Mouse (Mus musculus) forebrain, embryonic 16.5 days (tissue): ENCODE data around the gene Stat3. TPM values are rescaled to one million over a fixed set of nuclear protein-coding genes. Genes with fewer than 3 reads are reported as not detected.

ENCODE experiments used
- ATAC-seq: fragments of 200-750 bp; cut with Nextera tagmentation; 2 replicates; pipeline ENCODE4 v1.8.0; 2017; ENCODE audit warnings: mild to moderate bottlenecking, moderate library complexity
- H3K27ac ChIP-seq: fragments of 300-500 bp; sonication (generic); 2 replicates; pipeline ENCODE4 v1.5.1; 2014; ENCODE audit warnings: low read length, control low read depth
- H3K27me3 ChIP-seq: fragments of 300-500 bp; sonication (generic); replicated peaks from 2 replicates; pipeline ENCODE4 v1.6.1; 2014; ENCODE audit warnings: low read length; ENCODE audit not compliant: control insufficient read depth, insufficient read depth
- H3K36me3 ChIP-seq: fragments of 300-500 bp; sonication (generic); 2 replicates; pipeline ENCODE4 v1.6.1; 2014; ENCODE audit not compliant: control insufficient read depth, insufficient read depth
- H3K4me1 ChIP-seq: fragments of 300-500 bp; sonication (generic); replicated peaks from 2 replicates; pipeline ENCODE4 v1.6.1; 2014; ENCODE audit warnings: low read length; ENCODE audit not compliant: control insufficient read depth, insufficient read depth
- H3K4me2 ChIP-seq: fragments of 300-500 bp; sonication (generic); 2 replicates; pipeline ENCODE4 v1.6.1; 2014; ENCODE audit warnings: mild to moderate bottlenecking, low read length, control low read depth
- H3K4me3 ChIP-seq: fragments of 300-500 bp; sonication (generic); replicated peaks from 2 replicates; pipeline ENCODE4 v1.5.1; 2014; ENCODE audit warnings: mild to moderate bottlenecking, low read length, control low read depth
- H3K9ac ChIP-seq: fragments of 300-500 bp; sonication (generic); replicated peaks from 2 replicates; pipeline ENCODE4 v1.6.1; 2014; ENCODE audit warnings: low read depth, low read length, control low read depth
- H3K9me3 ChIP-seq: fragments of 300-500 bp; sonication (generic); 2 replicates; pipeline ENCODE4 v1.6.1; 2016; ENCODE audit warnings: low read length; ENCODE audit not compliant: control insufficient read depth
- WGBS: fragments of 180-500 bp; shearing (Covaris S2); extraction: QIAGEN DNeasy Blood & Tissue Kit; methylation state at CpG from one replicate; pipeline ENCODE4 v1.1.7; 2014; 5-methylcytosine and 5-hydroxymethylcytosine counted together
- polyA plus RNA-seq: library from polyadenylated mRNA; unstranded; fragments of >200 nt; fragmentation: Nextera tagmentation; extraction: Ambion mirVana; gene quantifications from 2 replicates; pipeline ENCODE4 v1.2.1, GENCODE M21; 2015

The Stat3 gene
- polyA plus RNA-seq, 1 experiment from 2014 or later = 31.5 TPM

GRCm38 (mm10) chr11:100870968-100871350 is 68.4 kb downstream of the Stat3 start:
- no peak for ATAC-seq
- WGBS = 76% methylated on average over 8 of the region's 8 CpGs
- no peak overlapping the region for H3K4me2 ChIP-seq
- H3K4me1 ChIP-seq = peaks cover 4% of the 10 kb centered on the region; the same call in 1 of the 2 replicates
- no peaks in the 10 kb centered on the region for H3K9me3 ChIP-seq
- no peaks in the 10 kb centered on the region for H3K36me3 ChIP-seq
- H3K9ac ChIP-seq = no peak overlapping the region
- no peak overlapping the region for H3K27ac ChIP-seq
- H3K27me3 ChIP-seq = no peaks in the 10 kb centered on the region
- no peak overlapping the region for H3K4me3 ChIP-seq

- Histone ChIP-seq H3K27ac (no peak overlapping the region), H3K4me1 (peaks cover 4% of the 10 kb centered on the region; the same call in 1 of the 2 replicates), H3K4me2 (no peak overlapping the region), H3K36me3 (no peaks in the 10 kb centered on the region), H3K9ac (no peak overlapping the region), H3K4me3 (no peak overlapping the region), H3K27me3 (peaks cover 4% of the 10 kb centered on the region), H3K9me3 (no peaks in the 10 kb centered on the region)
- WGBS = 52% methylated on average over 10 of the region's 10 CpGs
- ATAC-seq = peak; percentile 68; the same call in 1 of the 2 replicates
These were observed 68.9 kb downstream of the Stat3 start for GRCm38 (mm10) chr11:100870256-100870967.

- Histone ChIP-seq H3K9me3 (no peaks in the 10 kb centered on the region), H3K4me1 (peaks cover 4% of the 10 kb centered on the region), H3K27ac (no peak overlapping the region), H3K4me3 (no peak overlapping the region), H3K4me2 (no peak overlapping the region), H3K9ac (no peak overlapping the region), H3K36me3 (no peaks in the 10 kb centered on the region), H3K27me3 (peaks cover 38% of the 10 kb centered on the region)
- no peak for ATAC-seq
- 89% methylated on average over 7 of the region's 7 CpGs for WGBS
These were observed 73.7 kb downstream of the Stat3 start for GRCm38 (mm10) chr11:100865618-100866017.

GRCm38 (mm10) chr11:100863141-100863540 is 76.2 kb downstream of the Stat3 start:
- no peak for ATAC-seq
- H3K4me3 ChIP-seq = no peak overlapping the region
- H3K4me1 ChIP-seq = peaks cover 6% of the 10 kb centered on the region; the same call in 1 of the 2 replicates
- 88% methylated on average over 10 of the region's 10 CpGs for WGBS
- H3K27me3 ChIP-seq = peaks cover 59% of the 10 kb centered on the region
- H3K36me3 ChIP-seq = no peaks in the 10 kb centered on the region
- no peak overlapping the region for H3K27ac ChIP-seq
- H3K4me2 ChIP-seq = no peak overlapping the region
- H3K9me3 ChIP-seq = no peaks in the 10 kb centered on the region
- H3K9ac ChIP-seq = no peak overlapping the region

- no peak overlapping the region for H3K4me3 ChIP-seq
- H3K9ac ChIP-seq = no peak overlapping the region
- H3K27ac ChIP-seq = no peak overlapping the region
- peaks cover 6% of the 10 kb centered on the region; the same call in 1 of the 2 replicates for H3K4me1 ChIP-seq
- H3K4me2 ChIP-seq = no peak overlapping the region
- peaks cover 62% of the 10 kb centered on the region for H3K27me3 ChIP-seq
- no peaks in the 10 kb centered on the region for H3K36me3 ChIP-seq
- ATAC-seq = no peak
- H3K9me3 ChIP-seq = no peaks in the 10 kb centered on the region
- 43% methylated on average over 3 of the region's 3 CpGs for WGBS
These were observed 77.5 kb downstream of the Stat3 start for GRCm38 (mm10) chr11:100861836-100862235.

- Histone ChIP-seq H3K4me1 (peaks cover 6% of the 10 kb centered on the region; the same call in 1 of the 2 replicates), H3K9ac (no peak overlapping the region), H3K9me3 (no peaks in the 10 kb centered on the region), H3K36me3 (no peaks in the 10 kb centered on the region), H3K27me3 (peaks cover 65% of the 10 kb centered on the region), H3K4me3 (no peak overlapping the region), H3K27ac (no peak overlapping the region), H3K4me2 (no peak overlapping the region)
- ATAC-seq = no peak
- WGBS = 86% methylated on average over 7 of the region's 7 CpGs
These were observed 78.0 kb downstream of the Stat3 start for GRCm38 (mm10) chr11:100861335-100861734.

- peaks cover 65% of the 10 kb centered on the region for H3K27me3 ChIP-seq
These were observed 78.9 kb downstream of the Stat3 start for GRCm38 (mm10) chr11:100860198-100861048.

GRCm38 (mm10) chr11:100859579-100860075 is 79.7 kb downstream of the Stat3 start:
- Histone ChIP-seq H3K4me1 (peaks cover 6% of the 10 kb centered on the region; the same call in 1 of the 2 replicates), H3K27ac (no peak overlapping the region), H3K9ac (no peak overlapping the region), H3K27me3 (peaks cover 61% of the 10 kb centered on the region), H3K4me2 (peak overlapping the region; percentile 53; the same call in 1 of the 2 replicates), H3K4me3 (no peak overlapping the region; the same call in 1 of the 2 replicates), H3K9me3 (no peaks in the 10 kb centered on the region), H3K36me3 (no peaks in the 10 kb centered on the region)
- 41% methylated on average over 6 of the region's 6 CpGs for WGBS
- no peak for ATAC-seq

More at GRCm38 (mm10) chr11:100860198-100861048, 78.9 kb downstream of the Stat3 start:
- peak overlapping the region; percentile 30; the same call in 1 of the 2 replicates for H3K9ac ChIP-seq
- peak overlapping the region; percentile 40 for H3K4me3 ChIP-seq
- peaks cover 6% of the 10 kb centered on the region; the same call in 1 of the 2 replicates for H3K4me1 ChIP-seq
- ATAC-seq = peak; percentile 55
- no peaks in the 10 kb centered on the region for H3K36me3 ChIP-seq
- no peaks in the 10 kb centered on the region for H3K9me3 ChIP-seq
- H3K4me2 ChIP-seq = peak overlapping the region; percentile 53
- no peak overlapping the region for H3K27ac ChIP-seq
- 4% methylated on average over 52 of the region's 55 CpGs for WGBS
